Mouse (Mus musculus): Measurements from ENCODE around the gene Ifitm2.
"Not testable (repeated sequence)": the region's sequence is repeated elsewhere in the genome, so short reads cannot be mapped to it uniquely, and the experiment has no call there.

Gene Ifitm2

GRCm38 (mm10) chr7:140973396-140974165 is 17.8 kb upstream of the Ifitm2 start:
- no peak for TF ChIP-seq POU5F1 (IDR thresholded peaks at IDR 0.05; ENCODE audit: borderline replicate concordance, low read length)
- TF ChIP-seq CTCF (conservative IDR thresholded peaks at IDR 0.05; ENCODE audit: low read length): no peak
- TF ChIP-seq NANOG (IDR thresholded peaks at IDR 0.05; ENCODE audit: borderline replicate concordance, low read length): no peak
- no peaks in the 10 kb centered on the region for H3K9me3 ChIP-seq (ENCODE audit: low read length)

GRCm38 (mm10) chr7:140971479-140972171 is 15.8 kb upstream of the Ifitm2 start:
- peak overlapping the region; percentile 79 for H3K4me3 ChIP-seq (replicated peaks; ENCODE audit: low read length)
- peaks cover 88% of the 10 kb centered on the region for H3K4me1 ChIP-seq (replicated peaks; ENCODE audit: low read depth, low read length)
- no peaks in the 10 kb centered on the region for H3K27me3 ChIP-seq (ENCODE audit: insufficient read depth, low read length)
- H3K9me3 ChIP-seq (ENCODE audit: low read length): no peaks in the 10 kb centered on the region
- TF ChIP-seq POU5F1 (IDR thresholded peaks at IDR 0.05; ENCODE audit: borderline replicate concordance, low read length) (no peak), CTCF (conservative IDR thresholded peaks at IDR 0.05; ENCODE audit: low read length) (no peak), NANOG (IDR thresholded peaks at IDR 0.05; ENCODE audit: borderline replicate concordance, low read length) (no peak)
- peaks cover 32% of the 10 kb centered on the region for H3K36me3 ChIP-seq (ENCODE audit: insufficient read depth, low read length)

More at GRCm38 (mm10) chr7:140973396-140974165, 17.8 kb upstream of the Ifitm2 start:
- Histone ChIP-seq H3K27me3 (ENCODE audit: insufficient read depth, low read length) (no peaks in the 10 kb centered on the region), H3K36me3 (ENCODE audit: insufficient read depth, low read length) (peaks cover 32% of the 10 kb centered on the region), H3K4me3 (replicated peaks; ENCODE audit: low read length) (0 out of 2 replicates have a peak overlapping the region, but pooled peaks have one; percentile 39), H3K4me1 (replicated peaks; ENCODE audit: low read depth, low read length) (peaks cover 94% of the 10 kb centered on the region)

- Histone ChIP-seq H3K36me3 (ENCODE audit: insufficient read depth, low read length) (peaks cover 32% of the 10 kb centered on the region), H3K4me3 (replicated peaks; ENCODE audit: low read length) (peak overlapping the region; percentile 79), H3K27me3 (ENCODE audit: insufficient read depth, low read length) (no peaks in the 10 kb centered on the region), H3K9me3 (ENCODE audit: low read length) (no peaks in the 10 kb centered on the region), H3K4me1 (replicated peaks; ENCODE audit: low read depth, low read length) (peaks cover 88% of the 10 kb centered on the region)
- TF ChIP-seq CTCF (conservative IDR thresholded peaks at IDR 0.05; ENCODE audit: low read length) (no peak), POU5F1 (IDR thresholded peaks at IDR 0.05; ENCODE audit: borderline replicate concordance, low read length) (no peak), NANOG (IDR thresholded peaks at IDR 0.05; ENCODE audit: borderline replicate concordance, low read length) (no peak)
Measured at GRCm38 (mm10) chr7:140970931-140971330, 15.1 kb upstream of the Ifitm2 start.

- Histone ChIP-seq H3K4me3 (replicated peaks; ENCODE audit: low read length) (peak overlapping the region; percentile 79), H3K4me1 (replicated peaks; ENCODE audit: low read depth, low read length) (peaks cover 88% of the 10 kb centered on the region), H3K36me3 (ENCODE audit: insufficient read depth, low read length) (peaks cover 32% of the 10 kb centered on the region)
- not testable (repeated sequence) for H3K9me3 ChIP-seq (ENCODE audit: low read length); H3K27me3 ChIP-seq (ENCODE audit: insufficient read depth, low read length)
Measured at GRCm38 (mm10) chr7:140968710-140969109, 12.9 kb upstream of the Ifitm2 start.

GRCm38 (mm10) chr7:140967862-140968591 is 12.2 kb upstream of the Ifitm2 start:
- Histone ChIP-seq H3K27me3 (ENCODE audit: insufficient read depth, low read length) (no peaks in the 10 kb centered on the region), H3K4me1 (replicated peaks; ENCODE audit: low read depth, low read length) (peaks cover 87% of the 10 kb centered on the region), H3K36me3 (ENCODE audit: insufficient read depth, low read length) (peaks cover 32% of the 10 kb centered on the region), H3K9me3 (ENCODE audit: low read length) (no peaks in the 10 kb centered on the region), H3K4me3 (replicated peaks; ENCODE audit: low read length) (peak overlapping the region; percentile 79)
- no peak for TF ChIP-seq CTCF (conservative IDR thresholded peaks at IDR 0.05; ENCODE audit: low read length)
- TF ChIP-seq NANOG (IDR thresholded peaks at IDR 0.05; ENCODE audit: borderline replicate concordance, low read length): no peak
- no peak for TF ChIP-seq POU5F1 (IDR thresholded peaks at IDR 0.05; ENCODE audit: borderline replicate concordance, low read length)

- TF ChIP-seq CTCF (conservative IDR thresholded peaks at IDR 0.05; ENCODE audit: low read length): no peak
- no peak for TF ChIP-seq NANOG (IDR thresholded peaks at IDR 0.05; ENCODE audit: borderline replicate concordance, low read length)
- no peak for TF ChIP-seq POU5F1 (IDR thresholded peaks at IDR 0.05; ENCODE audit: borderline replicate concordance, low read length)
- no peaks in the 10 kb centered on the region for H3K9me3 ChIP-seq (ENCODE audit: low read length)
- peak within 1 kb of the TSS; percentile 79 for H3K4me3 ChIP-seq (replicated peaks; ENCODE audit: low read length)
- peaks cover 31% of the 10 kb centered on the region for H3K36me3 ChIP-seq (ENCODE audit: insufficient read depth, low read length)
- H3K27me3 ChIP-seq (ENCODE audit: insufficient read depth, low read length): no peaks in the 10 kb centered on the region
- H3K4me1 ChIP-seq (replicated peaks; ENCODE audit: low read depth, low read length): peaks cover 87% of the 10 kb centered on the region
Measured at GRCm38 (mm10) chr7:140966921-140967320, 11.1 kb upstream of the Ifitm2 start, which contains the start of gene Ifitm1. Gene Ifitm1, plus strand, starts transcription at chr7:140967221.

- Histone ChIP-seq H3K4me3 (replicated peaks; ENCODE audit: low read length) (peak overlapping the region; percentile 72), H3K9me3 (ENCODE audit: low read length) (no peaks in the 10 kb centered on the region), H3K4me1 (replicated peaks; ENCODE audit: low read depth, low read length) (peaks cover 91% of the 10 kb centered on the region), H3K36me3 (ENCODE audit: insufficient read depth, low read length) (no peaks in the 10 kb centered on the region), H3K27me3 (ENCODE audit: insufficient read depth, low read length) (no peaks in the 10 kb centered on the region)
- TF ChIP-seq NANOG (IDR thresholded peaks at IDR 0.05; ENCODE audit: borderline replicate concordance, low read length): no peak
- no peak for TF ChIP-seq CTCF (conservative IDR thresholded peaks at IDR 0.05; ENCODE audit: low read length)
- TF ChIP-seq POU5F1 (IDR thresholded peaks at IDR 0.05; ENCODE audit: borderline replicate concordance, low read length): no peak; the same call in 1 of the 2 replicates
Measured at GRCm38 (mm10) chr7:140962733-140963132, 6.9 kb upstream of the Ifitm2 start.

- Histone ChIP-seq H3K36me3 (ENCODE audit: insufficient read depth, low read length) (no peaks in the 10 kb centered on the region), H3K4me1 (replicated peaks; ENCODE audit: low read depth, low read length) (peaks cover 90% of the 10 kb centered on the region), H3K27me3 (ENCODE audit: insufficient read depth, low read length) (no peaks in the 10 kb centered on the region), H3K9me3 (ENCODE audit: low read length) (no peaks in the 10 kb centered on the region), H3K4me3 (replicated peaks; ENCODE audit: low read length) (no peak overlapping the region)
- no peak for TF ChIP-seq POU5F1 (IDR thresholded peaks at IDR 0.05; ENCODE audit: borderline replicate concordance, low read length)
- peak; percentile 67; the same call in 1 of the 2 replicates for TF ChIP-seq NANOG (IDR thresholded peaks at IDR 0.05; ENCODE audit: borderline replicate concordance, low read length)
Measured at GRCm38 (mm10) chr7:140961416-140961815, 5.6 kb upstream of the Ifitm2 start.
